Mouse (Mus musculus): ENCODE measurements around the gene Kif11.

The Kif11 gene

DNA sequence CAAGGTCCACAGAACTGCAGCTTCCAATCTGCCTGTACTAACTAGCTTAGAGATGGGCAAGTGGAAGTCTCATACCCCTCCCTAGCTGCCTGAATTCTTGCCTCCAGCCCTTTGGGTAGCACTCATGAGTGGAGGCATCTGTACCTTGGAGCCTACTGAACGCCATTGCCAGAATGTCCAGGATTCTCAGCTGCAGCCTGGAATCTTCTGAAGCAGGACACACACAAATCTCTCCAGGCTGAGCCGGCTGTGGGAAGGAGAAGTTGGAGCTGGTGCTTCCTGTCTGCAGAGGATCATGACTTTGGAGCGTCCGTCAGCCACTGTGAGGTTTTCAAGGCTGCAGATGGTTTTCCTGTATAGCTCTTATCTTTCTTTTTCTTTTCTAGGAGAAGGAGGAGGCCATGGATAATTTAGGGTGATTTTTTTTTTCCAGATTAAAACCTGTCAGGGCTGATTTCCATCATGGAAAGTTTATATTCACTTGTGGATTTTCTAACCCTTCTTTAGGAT lies 67.5 kb downstream of the Kif11 start:
- DNase-seq (ENCODE audit: low spot score in 2 of 2), result no peak

DNA sequence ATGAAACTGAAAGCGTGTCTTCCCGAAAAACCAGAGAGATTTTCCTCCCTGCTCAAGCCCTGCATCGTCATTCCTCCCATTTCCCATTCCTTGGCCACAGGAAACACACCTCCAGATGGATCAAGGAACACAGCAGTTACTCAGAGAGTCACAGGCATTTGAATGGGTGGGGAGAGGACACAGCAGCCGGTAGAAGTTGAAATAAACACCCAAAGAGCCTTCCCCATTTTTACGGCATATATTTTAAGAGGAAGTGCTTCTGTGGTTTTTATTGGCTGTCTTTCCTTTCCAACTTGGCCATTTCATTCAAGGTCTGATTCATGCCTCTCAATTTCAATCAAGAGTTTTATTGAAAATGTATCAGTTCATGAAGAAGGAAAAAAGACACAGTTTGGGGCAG lies 72.0 kb downstream of the Kif11 start:
- no peak for DNase-seq (ENCODE audit: low spot score in 2 of 2)

DNA sequence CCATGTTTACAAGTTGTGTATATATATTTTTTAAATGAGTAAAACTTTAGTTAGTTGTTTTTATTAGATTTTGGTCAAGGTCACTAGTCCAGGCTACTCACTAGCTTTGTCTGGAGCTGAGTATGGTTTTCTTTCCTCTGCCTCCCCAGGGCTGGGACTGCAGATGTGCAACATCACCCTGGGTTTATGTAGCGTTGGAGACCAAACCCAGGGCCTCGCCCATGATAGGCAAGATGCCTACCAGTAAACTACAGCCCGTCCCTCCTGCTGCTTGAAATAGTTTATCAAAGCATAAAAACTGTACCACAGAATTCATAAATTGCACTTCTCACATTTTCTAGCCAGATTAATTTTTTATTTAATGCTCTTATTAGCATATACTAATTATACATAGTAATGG lies 73.0 kb downstream of the Kif11 start:
- no peak for DNase-seq (ENCODE audit: low spot score in 2 of 2)

DNA sequence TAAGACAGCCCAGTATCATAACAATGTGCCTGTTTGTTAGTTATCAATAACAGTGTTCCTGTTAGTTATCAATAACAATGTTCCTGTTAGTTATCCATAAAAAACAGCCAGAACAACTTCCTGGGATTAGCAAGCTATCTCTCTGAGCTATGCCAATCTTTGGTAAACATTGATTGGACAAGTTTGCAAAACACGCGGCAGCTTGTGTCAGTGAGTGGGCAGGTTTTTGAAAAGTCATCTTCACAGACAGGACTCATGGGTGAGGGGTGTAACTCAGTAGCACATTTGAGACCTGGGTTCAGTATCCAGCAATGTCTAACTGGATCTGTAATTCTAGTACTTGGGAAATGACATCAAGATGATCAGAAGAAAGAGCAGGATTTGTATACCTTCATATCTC lies 79.3 kb downstream of the Kif11 start:
- DNase-seq (ENCODE audit: low spot score in 2 of 2), result no peak

DNA sequence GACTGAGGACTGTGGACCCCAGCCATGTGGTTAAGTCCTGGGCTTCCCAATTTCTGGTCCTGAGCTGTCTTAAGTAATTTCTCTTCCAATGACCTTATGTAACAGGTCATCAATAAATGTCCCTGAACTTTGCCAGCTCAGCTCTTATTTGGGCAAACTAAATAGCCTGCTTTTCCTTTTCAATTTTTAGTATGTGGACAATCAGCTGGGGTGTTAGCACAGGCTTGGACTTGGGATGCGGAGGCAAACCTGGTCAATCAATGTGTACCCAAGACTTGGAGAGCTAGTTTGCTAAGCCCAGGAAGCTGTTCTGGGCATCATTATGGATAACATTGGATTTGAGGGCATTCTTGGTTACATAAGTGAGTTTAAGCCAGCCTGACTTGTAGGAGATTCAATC lies 79.8 kb downstream of the Kif11 start:
- DNase-seq (ENCODE audit: low spot score in 2 of 2), result no peak

DNA sequence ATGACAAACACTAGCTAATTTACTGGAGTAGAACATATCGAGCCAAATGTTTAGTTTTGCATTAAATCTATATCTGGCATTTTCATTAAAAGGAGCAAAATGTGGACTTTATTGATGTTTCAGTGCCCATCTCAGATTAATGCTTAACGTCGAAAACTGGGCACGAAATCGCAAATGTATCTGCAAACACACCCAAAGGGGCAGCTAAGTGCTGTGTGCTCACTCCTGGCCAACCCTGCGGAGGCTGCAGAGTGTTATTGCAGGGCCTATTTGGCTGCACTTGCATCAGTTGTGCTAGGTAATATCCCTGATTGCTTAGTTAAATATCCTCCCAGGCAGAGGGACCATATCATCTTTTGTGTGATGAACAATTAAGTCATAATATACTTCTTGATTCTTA lies 81.8 kb downstream of the Kif11 start:
- no peak for DNase-seq (ENCODE audit: low spot score in 2 of 2)

DNA sequence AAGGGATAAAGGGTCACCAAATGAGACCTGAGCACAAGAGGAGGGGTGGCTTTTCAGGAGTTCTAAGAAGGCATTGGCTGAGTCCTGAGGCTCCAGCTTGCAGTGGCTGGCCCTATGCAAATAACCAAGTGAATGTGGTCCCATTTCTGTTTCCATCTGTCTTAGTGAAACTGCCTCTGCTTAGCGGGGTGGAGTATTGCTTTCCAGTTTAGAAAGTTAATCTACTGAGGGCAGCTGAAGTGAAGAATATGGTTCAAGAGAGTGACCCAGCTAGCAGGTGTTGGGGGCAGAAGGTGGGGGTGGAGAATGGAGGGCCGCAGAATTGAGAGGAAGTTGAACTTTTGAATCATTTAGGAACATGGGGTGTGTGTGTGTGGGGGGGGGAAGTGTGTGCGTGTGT lies 90.2 kb downstream of the Kif11 start:
- DNase-seq (ENCODE audit: low spot score in 2 of 2), result no peak

DNA sequence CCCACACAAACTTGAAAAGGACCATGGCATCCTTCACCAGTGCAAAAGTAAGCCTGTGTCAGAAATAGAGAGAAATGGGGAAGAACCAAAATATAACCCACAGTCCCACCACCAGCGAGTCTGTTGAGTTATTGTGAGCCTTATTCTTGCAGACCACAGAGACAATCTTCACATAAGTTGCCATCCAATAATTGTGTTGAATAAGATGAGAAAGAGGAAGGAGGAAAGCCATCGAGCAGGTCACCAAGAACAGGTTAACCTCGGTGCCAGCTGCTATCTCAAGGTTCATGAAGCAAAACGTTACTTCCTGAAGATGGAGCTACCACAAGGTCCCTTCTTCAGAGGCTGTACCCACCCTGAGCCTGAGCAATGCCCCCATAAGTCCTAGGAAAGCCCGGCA lies 90.8 kb downstream of the Kif11 start:
- DNase-seq (ENCODE audit: low spot score in 2 of 2), result no peak

DNA sequence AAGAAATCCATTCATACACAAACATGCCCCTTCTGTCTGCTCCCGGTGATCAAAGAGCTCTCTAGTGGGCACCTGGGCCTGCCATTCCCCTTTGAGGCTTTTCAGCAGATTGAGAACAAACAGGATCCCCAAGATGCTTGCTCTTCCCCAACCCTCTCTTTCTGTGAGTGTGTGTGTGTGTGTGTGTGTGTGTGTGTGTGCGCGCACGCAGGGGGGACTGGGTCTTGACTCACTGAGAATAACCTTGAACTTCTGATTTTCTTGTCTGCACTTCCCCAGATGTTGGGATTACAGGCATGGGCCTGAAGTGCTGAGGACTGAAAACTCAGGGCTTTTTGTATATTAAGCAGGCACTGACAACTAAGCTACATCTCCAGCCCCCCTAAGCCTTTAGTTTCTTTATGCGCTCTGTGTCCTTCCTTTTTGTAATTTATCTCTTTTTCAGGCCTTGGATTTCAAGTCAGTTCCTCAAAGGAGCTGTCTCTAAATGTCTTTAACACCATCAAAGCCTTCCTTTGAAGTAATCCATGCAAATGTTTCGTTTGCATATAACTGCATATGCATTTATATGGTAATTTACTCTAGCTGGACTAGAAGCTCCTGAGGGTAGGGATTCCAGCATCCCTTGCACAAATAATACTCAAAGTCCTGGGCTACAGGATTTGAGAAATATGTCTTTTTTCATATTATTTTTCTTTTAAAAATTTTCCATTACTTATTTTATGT lies 92.8 kb downstream of the Kif11 start:
- DNase-seq (ENCODE audit: low spot score in 2 of 2), result no peak

Measured in left cerebral cortex, adult 9 months (tissue).